Mouse (Mus musculus): ENCODE measurements around the gene Khdc4.

Gene Khdc4

DNA sequence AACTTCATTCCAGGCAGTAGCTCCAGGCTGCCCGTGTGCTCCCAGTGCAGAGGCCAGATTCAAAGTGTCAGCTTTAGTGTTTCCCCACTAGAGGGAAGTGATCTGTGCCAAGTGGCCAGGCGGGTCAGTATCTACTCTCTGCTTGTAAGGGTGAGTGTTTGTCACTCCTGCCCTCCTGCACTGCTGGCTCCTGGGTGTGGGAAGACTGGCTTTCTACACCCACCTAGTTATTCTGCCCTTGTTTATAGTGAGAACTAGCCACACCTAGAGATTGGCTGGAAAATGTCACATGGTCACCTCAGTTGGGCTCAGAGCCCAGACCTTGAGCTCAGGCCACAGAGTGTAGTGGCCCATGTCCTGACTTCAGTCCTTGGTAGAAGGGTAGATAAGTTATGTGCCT lies 33.5 kb downstream of the Khdc4 start:
- peak; percentile 40 for DNase-seq (ENCODE audit: inconsistent ontology term)

DNA sequence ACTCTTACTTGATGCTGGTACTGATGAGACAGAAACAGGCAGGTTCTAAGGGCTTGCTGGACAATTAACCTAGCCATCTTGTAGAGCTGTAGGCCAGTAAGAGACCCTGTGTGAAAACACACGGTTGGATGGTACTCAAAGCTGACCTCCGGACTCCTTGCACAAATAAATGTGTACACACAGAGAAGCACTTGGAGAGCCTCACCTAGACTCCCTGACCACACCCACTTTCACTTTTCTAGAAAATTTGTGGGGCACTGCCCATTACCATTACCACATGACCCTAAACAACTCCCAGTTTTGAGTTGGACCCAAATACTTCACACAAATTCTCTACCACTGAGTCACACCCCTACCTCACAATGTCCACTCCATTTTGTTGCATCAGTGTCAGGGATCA lies 51.0 kb downstream of the Khdc4 start:
- peak; percentile 37 for DNase-seq (ENCODE audit: inconsistent ontology term)

DNA sequence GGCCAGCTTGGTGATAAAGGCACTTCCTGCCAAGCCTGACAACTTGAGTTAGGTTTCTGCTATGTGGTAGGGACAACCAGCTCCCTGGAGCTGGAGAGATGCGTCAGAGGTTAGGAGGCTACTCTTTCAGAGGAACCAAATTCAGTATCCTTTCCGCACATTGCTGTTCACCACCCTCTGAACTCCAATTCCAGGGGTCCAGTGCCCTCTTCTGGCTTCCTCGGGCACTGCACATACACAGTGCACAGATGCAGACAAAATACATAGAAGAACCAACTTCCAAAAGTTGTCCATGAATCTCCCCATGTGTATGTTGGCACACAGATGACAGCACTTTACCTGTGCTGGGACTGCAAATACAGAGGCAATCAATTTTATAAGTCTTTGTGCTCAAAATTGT lies 53.0 kb downstream of the Khdc4 start:
- peak; percentile 29 for DNase-seq (ENCODE audit: inconsistent ontology term)

DNA sequence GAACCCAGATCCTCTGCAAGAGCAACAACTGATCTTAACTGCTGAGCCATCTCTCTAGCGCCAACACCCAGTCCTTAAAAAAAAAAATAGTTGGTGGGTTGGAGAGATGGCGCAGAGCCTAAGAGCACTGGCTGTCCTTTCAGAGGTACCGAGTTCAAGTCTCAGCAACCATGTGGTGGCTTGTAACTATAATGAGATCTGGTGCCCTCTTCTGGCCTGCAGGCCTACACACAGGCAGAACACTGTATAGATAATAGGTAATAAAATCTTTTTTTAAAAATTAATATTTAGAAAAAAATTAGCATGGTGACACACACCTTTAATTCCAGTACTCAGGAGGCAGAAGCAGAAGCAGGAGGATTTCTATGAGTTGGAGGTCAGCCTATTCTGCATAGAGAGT lies 54.5 kb downstream of the Khdc4 start:
- DNase-seq (ENCODE audit: inconsistent ontology term): no peak

DNA sequence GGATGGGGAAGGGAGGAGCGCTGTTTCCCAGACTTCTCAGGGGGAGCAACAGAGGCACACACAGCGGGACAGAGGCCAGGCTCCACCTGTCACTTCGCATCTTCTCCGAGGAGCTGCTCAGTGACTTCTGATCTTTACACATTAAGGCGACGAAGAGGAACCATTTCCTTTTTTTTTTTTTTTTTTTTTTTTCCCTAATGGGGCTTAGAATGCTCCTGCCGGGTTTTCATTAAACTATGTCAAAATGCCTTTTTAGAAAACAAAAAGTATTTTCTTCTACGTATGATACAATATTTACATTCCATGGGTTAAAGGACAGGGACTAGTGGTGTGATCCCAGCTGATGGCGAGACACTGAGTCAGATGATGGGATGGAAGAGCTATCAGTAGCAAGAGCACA lies 59.9 kb downstream of the Khdc4 start:
- DNase-seq (ENCODE audit: inconsistent ontology term): no peak

GRCm38 (mm10) chr3:88746139-88746870 lies 60.7 kb downstream of the Khdc4 start:
- DNase-seq (ENCODE audit: inconsistent ontology term): no peak

DNA sequence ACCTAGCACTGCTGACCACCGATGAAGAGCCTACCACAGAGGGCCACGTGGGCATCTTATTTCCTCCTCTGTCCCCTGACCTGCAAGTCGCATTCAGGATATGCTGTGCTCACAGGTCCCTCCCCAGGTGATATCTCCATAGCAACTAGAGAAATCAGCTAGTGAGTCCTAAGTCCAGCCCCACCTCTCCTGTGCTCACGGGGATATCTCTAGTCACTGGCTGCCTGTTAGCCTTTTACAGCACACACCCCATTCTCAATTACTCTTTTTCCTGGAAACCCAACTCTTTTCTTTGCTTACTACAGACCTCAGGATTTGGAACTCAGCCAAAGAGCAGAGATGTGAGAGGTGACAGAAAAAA lies 61.2 kb downstream of the Khdc4 start:
- DNase-seq (ENCODE audit: inconsistent ontology term): no peak

GRCm38 (mm10) chr3:88754283-88754682 lies 68.7 kb downstream of the Khdc4 start:
- DNase-seq (ENCODE audit: inconsistent ontology term): no peak

GRCm38 (mm10) chr3:88755541-88755940 lies 69.9 kb downstream of the Khdc4 start:
- DNase-seq (ENCODE audit: inconsistent ontology term): peak; percentile 47

DNA sequence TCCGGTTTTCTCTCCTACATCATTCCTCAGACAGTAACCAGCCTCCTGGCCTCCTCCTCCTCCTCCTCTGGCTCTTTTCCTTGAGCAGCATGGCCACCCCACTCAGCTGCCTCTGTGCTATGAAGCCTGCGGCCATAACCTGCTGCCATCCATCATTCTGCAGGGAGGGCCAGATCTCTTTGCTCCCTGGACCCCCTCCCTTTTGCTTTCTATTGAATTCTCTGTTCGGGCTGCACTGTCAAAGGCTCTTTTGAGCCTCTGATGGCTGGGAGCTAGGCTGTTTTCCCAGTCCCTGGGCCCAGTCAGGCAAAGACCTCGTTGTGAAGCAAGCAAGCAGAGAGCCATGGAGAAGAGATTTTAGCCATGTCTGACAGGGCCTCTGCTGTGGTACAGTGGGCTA lies 70.7 kb downstream of the Khdc4 start:
- DNase-seq (ENCODE audit: inconsistent ontology term): no peak

- peak; percentile 99 for DNase-seq (ENCODE audit: inconsistent ontology term)
Measured at GRCm38 (mm10) chr3:88758045-88758500, 72.5 kb downstream of the Khdc4 start.

- DNase-seq (ENCODE audit: inconsistent ontology term): no peak
Measured at GRCm38 (mm10) chr3:88761619-88762018, 76.0 kb downstream of the Khdc4 start.

DNA sequence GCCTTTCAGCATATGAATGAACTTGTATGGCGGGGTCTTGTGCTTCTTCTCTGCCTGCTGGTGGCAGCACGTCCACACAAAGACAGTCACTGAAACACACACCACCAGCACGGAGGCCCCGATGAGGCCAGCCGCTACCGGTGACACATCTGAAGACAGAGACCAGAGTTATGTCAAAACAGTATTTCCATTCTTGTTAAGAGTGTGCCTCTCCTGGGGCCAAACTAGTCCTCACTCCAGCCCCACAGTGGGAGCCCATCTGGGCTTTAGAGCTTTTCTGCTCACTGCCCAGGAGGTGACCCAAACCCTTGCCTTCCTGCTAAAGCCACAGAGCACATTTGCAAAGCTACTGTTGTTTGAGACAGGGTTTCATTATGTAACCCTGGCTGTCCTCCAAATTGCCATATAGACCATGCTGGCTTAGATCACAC lies 76.8 kb downstream of the Khdc4 start:
- peak; percentile 60 for DNase-seq (ENCODE audit: inconsistent ontology term)
